Mouse (Mus musculus) limb, embryonic 11.5 days (tissue): ENCODE measurements at regions not wholly inside any gene's neighbourhood (a gene's known extent, or its start where the extent isn't known, plus 50 kb on each side); places are given as distances from the start of the nearest gene placed in this dataset.

Experiments
- ATAC-seq: fragments of 200-750 bp; cut with Nextera tagmentation; 2 replicates; pipeline ENCODE4 v1.8.0; 2017; ENCODE audit warnings: low read depth; ENCODE audit not compliant: insufficient number of reproducible peaks, low FRiP score, low TSS enrichment
- DNase-seq: peaks from one replicate; pipeline ENCODE4 v3.0.0-alpha.2; 2015; ENCODE audit warnings: low spot score
- H3K27ac ChIP-seq: fragments of 300-500 bp; sonication (generic); replicated peaks from 2 replicates; pipeline ENCODE4 v1.5.1; 2014; ENCODE audit warnings: low read depth, mild to moderate bottlenecking, low read length
- H3K27me3 ChIP-seq: fragments of 300-500 bp; sonication (generic); 2 replicates; pipeline ENCODE4 v1.6.1; 2014; ENCODE audit warnings: mild to moderate bottlenecking, low read length, mixed read lengths; ENCODE audit not compliant: control insufficient read depth, insufficient read depth
- H3K36me3 ChIP-seq: fragments of 300-500 bp; sonication (generic); 2 replicates; pipeline ENCODE4 v1.6.1; 2014; ENCODE audit warnings: mild to moderate bottlenecking, low read length, moderate library complexity, mixed read lengths; ENCODE audit not compliant: control insufficient read depth, insufficient read depth
- H3K4me1 ChIP-seq: fragments of 300-500 bp; sonication (generic); 2 replicates; pipeline ENCODE4 v1.6.1; 2014; ENCODE audit warnings: low read length, mixed read lengths; ENCODE audit not compliant: control insufficient read depth, insufficient read depth
- H3K4me2 ChIP-seq: fragments of 300-500 bp; sonication (generic); 2 replicates; pipeline ENCODE4 v1.6.1; 2014; ENCODE audit warnings: low read depth, mild to moderate bottlenecking, moderate library complexity; ENCODE audit not compliant: severe bottlenecking
- H3K4me3 ChIP-seq: fragments of 300-500 bp; sonication (generic); 2 replicates; pipeline ENCODE4 v1.5.1; 2014; ENCODE audit warnings: low read depth, low read length
- H3K9ac ChIP-seq: fragments of 300-500 bp; sonication (generic); 2 replicates; pipeline ENCODE4 v1.6.1; 2014; ENCODE audit warnings: mild to moderate bottlenecking, low read length
- H3K9me3 ChIP-seq: fragments of 300-500 bp; sonication (generic); 2 replicates; pipeline ENCODE4 v1.6.1; 2016; ENCODE audit warnings: low read length; ENCODE audit not compliant: control insufficient read depth
- WGBS: fragments of 180-500 bp; shearing (Covaris S2); extraction: QIAGEN DNeasy Blood & Tissue Kit; methylation state at CpG from one replicate; pipeline ENCODE4 v1.1.7; 2014; 5-methylcytosine and 5-hydroxymethylcytosine counted together

GRCm38 (mm10) chr11:114391553-114391952, 276.8 kb upstream of the Rpl38 start:
- H3K4me2 ChIP-seq: no peak overlapping the region
- H3K27me3 ChIP-seq: no peaks in the 10 kb centered on the region
- H3K36me3 ChIP-seq: no peaks in the 10 kb centered on the region
- H3K9ac ChIP-seq: no peak overlapping the region
- H3K9me3 ChIP-seq: no peaks in the 10 kb centered on the region
- 68% methylated on average over 6 of the region's 6 CpGs for WGBS
- DNase-seq (no peak), ATAC-seq (no peak)
- no peak overlapping the region for H3K27ac ChIP-seq
- no peak overlapping the region for H3K4me3 ChIP-seq
- no peaks in the 10 kb centered on the region for H3K4me1 ChIP-seq

- DNase-seq: no peak
- 92% methylated on average over 2 of the region's 2 CpGs for WGBS
Observed at GRCm38 (mm10) chr11:114387091-114387490, 281.2 kb upstream of the Rpl38 start.

GRCm38 (mm10) chr11:114379411-114379824, 288.9 kb upstream of the Rpl38 start:
- ATAC-seq (no peak), DNase-seq (no peak)
- no peak overlapping the region for H3K4me2 ChIP-seq
- whole genome bisulfite sequencing: 21% methylated on average over 8 of the region's 8 CpGs
- H3K4me3 ChIP-seq: no peak overlapping the region
- peaks cover 3% of the 10 kb centered on the region; the same call in 1 of the 2 replicates for H3K4me1 ChIP-seq
- no peaks in the 10 kb centered on the region for H3K9me3 ChIP-seq
- H3K36me3 ChIP-seq: no peaks in the 10 kb centered on the region
- H3K27ac ChIP-seq: no peak overlapping the region
- H3K9ac ChIP-seq: no peak overlapping the region
- no peaks in the 10 kb centered on the region for H3K27me3 ChIP-seq

More at GRCm38 (mm10) chr11:114387091-114387490, 281.2 kb upstream of the Rpl38 start:
- Histone ChIP-seq H3K4me2 (no peak overlapping the region), H3K4me1 (peaks cover 3% of the 10 kb centered on the region; the same call in 1 of the 2 replicates), H3K27me3 (no peaks in the 10 kb centered on the region), H3K4me3 (no peak overlapping the region), H3K27ac (no peak overlapping the region), H3K9ac (no peak overlapping the region), H3K9me3 (no peaks in the 10 kb centered on the region), H3K36me3 (no peaks in the 10 kb centered on the region)
- ATAC-seq: no peak

GRCm38 (mm10) chr11:114375921-114376320, 292.4 kb upstream of the Rpl38 start:
- H3K36me3 ChIP-seq: no peaks in the 10 kb centered on the region
- H3K9me3 ChIP-seq: no peaks in the 10 kb centered on the region
- no peak overlapping the region for H3K4me2 ChIP-seq
- H3K27ac ChIP-seq: no peak overlapping the region
- ATAC-seq: no peak
- WGBS: 36% methylated on average over 14 of the region's 14 CpGs
- DNase-seq: no peak
- H3K4me1 ChIP-seq: no peaks in the 10 kb centered on the region
- H3K4me3 ChIP-seq: no peak overlapping the region
- H3K27me3 ChIP-seq: no peaks in the 10 kb centered on the region
- no peak overlapping the region for H3K9ac ChIP-seq

- DNase-seq: no peak
- H3K27ac ChIP-seq: no peak overlapping the region
- H3K9ac ChIP-seq: no peak overlapping the region
- WGBS: 54% methylated on average over 10 of the region's 10 CpGs
- no peaks in the 10 kb centered on the region for H3K9me3 ChIP-seq
- no peak overlapping the region for H3K4me2 ChIP-seq
- no peaks in the 10 kb centered on the region for H3K27me3 ChIP-seq
- no peaks in the 10 kb centered on the region for H3K36me3 ChIP-seq
- no peak overlapping the region for H3K4me3 ChIP-seq
- 0 out of 2 replicates have a peak, but pooled peaks cover 3% of the 10 kb centered on the region for H3K4me1 ChIP-seq
- ATAC-seq: no peak
Observed at GRCm38 (mm10) chr11:114370708-114371107, 297.6 kb upstream of the Rpl38 start.

GRCm38 (mm10) chr11:114367779-114368178, 300.5 kb upstream of the Rpl38 start:
- WGBS: 86% methylated on average over 8 of the region's 8 CpGs
- H3K9me3 ChIP-seq: no peaks in the 10 kb centered on the region
- H3K4me2 ChIP-seq: no peak overlapping the region
- DNase-seq (no peak), ATAC-seq (no peak)
- H3K9ac ChIP-seq: no peak overlapping the region
- H3K27ac ChIP-seq: no peak overlapping the region
- H3K27me3 ChIP-seq: no peaks in the 10 kb centered on the region
- H3K36me3 ChIP-seq: no peaks in the 10 kb centered on the region
- H3K4me1 ChIP-seq: 0 out of 2 replicates have a peak, but pooled peaks cover 3% of the 10 kb centered on the region
- H3K4me3 ChIP-seq: no peak overlapping the region

- DNase-seq: no peak
- H3K9me3 ChIP-seq: no peaks in the 10 kb centered on the region
- no peak overlapping the region for H3K4me3 ChIP-seq
- 78% methylated on average over 8 of the region's 8 CpGs for WGBS
- no peaks in the 10 kb centered on the region for H3K4me1 ChIP-seq
- H3K27me3 ChIP-seq: no peaks in the 10 kb centered on the region
- no peak overlapping the region for H3K27ac ChIP-seq
- no peak overlapping the region for H3K4me2 ChIP-seq
- no peaks in the 10 kb centered on the region for H3K36me3 ChIP-seq
- no peak overlapping the region for H3K9ac ChIP-seq
- ATAC-seq: no peak
Observed at GRCm38 (mm10) chr11:114360946-114361345, 294.1 kb upstream of the Sdk2 start.

- Histone ChIP-seq H3K4me3 (no peak overlapping the region), H3K27me3 (no peaks in the 10 kb centered on the region), H3K4me1 (no peaks in the 10 kb centered on the region), H3K36me3 (no peaks in the 10 kb centered on the region), H3K9me3 (no peaks in the 10 kb centered on the region), H3K9ac (no peak overlapping the region), H3K27ac (no peak overlapping the region), H3K4me2 (no peak overlapping the region)
- ATAC-seq (no peak), DNase-seq (no peak)
- 88% methylated on average over 10 of the region's 10 CpGs for WGBS
Observed at GRCm38 (mm10) chr11:114360321-114360720, 293.5 kb upstream of the Sdk2 start.

- Histone ChIP-seq H3K9me3 (no peaks in the 10 kb centered on the region), H3K27me3 (no peaks in the 10 kb centered on the region)
Observed at GRCm38 (mm10) chr11:114352146-114352795, 285.4 kb upstream of the Sdk2 start.

More at GRCm38 (mm10) chr11:114352146-114352795, 285.4 kb upstream of the Sdk2 start:
- Histone ChIP-seq H3K9ac (no peak overlapping the region), H3K4me1 (no peaks in the 10 kb centered on the region), H3K4me3 (no peak overlapping the region), H3K4me2 (no peak overlapping the region), H3K36me3 (no peaks in the 10 kb centered on the region), H3K27ac (no peak overlapping the region)
- ATAC-seq (no peak), DNase-seq (no peak)
- 67% methylated on average over 4 of the region's 4 CpGs for WGBS
